Mouse (Mus musculus) CH12.LX (cell line): ENCODE data around the gene Exph5.

Experiments used
- BHLHE40 ChIP-seq: IDR thresholded peaks from 2 replicates; pipeline ENCODE4 v1.6.1; 2011; ENCODE audit warnings: mild to moderate bottlenecking, low read depth, low read length, improper control_type of control experiment
- CTCF ChIP-seq, 2 experiments: IDR thresholded peaks in 1 of 2; conservative IDR thresholded peaks in 1 of 2; 2 replicates each; pipeline ENCODE4 v1.5.1; 2011 to 2012; ENCODE audit warnings: low read depth in 2 of 2, low read length in 2 of 2, improper control_type of control experiment in 1 of 2, inconsistent platforms in 1 of 2, mild to moderate bottlenecking in 1 of 2, moderate library complexity in 1 of 2
- EP300 ChIP-seq: IDR thresholded peaks from 2 replicates; pipeline ENCODE4 v1.6.1; 2011; ENCODE audit warnings: low read length, improper control_type of control experiment
- JUN ChIP-seq: IDR thresholded peaks from 2 replicates; pipeline ENCODE4 v1.6.1; 2011; ENCODE audit warnings: low read depth, mild to moderate bottlenecking, low read length, improper control_type of control experiment, moderate library complexity; ENCODE audit not compliant: insufficient read depth
- MAX ChIP-seq: IDR thresholded peaks from 2 replicates; pipeline ENCODE4 v1.6.1; 2011; ENCODE audit warnings: low read length, improper control_type of control experiment
- MYC ChIP-seq: IDR thresholded peaks from 2 replicates; pipeline ENCODE4 v1.6.1; 2011; ENCODE audit warnings: low read depth, mild to moderate bottlenecking, improper control_type of control experiment, low read length
- NRF1 ChIP-seq: IDR thresholded peaks from 2 replicates; pipeline ENCODE4 v1.6.1; 2014; ENCODE audit warnings: low read depth, mild to moderate bottlenecking, inconsistent platforms, low read length, improper control_type of control experiment, moderate library complexity
- POLR2A ChIP-seq: IDR thresholded peaks from 2 replicates; pipeline ENCODE4 v1.6.1; 2011; ENCODE audit warnings: low read depth, mild to moderate bottlenecking, improper control_type of control experiment, low read length
- SIN3A ChIP-seq: IDR thresholded peaks from 2 replicates; pipeline ENCODE4 v1.6.1; 2012; ENCODE audit warnings: low read length, improper control_type of control experiment, inconsistent platforms
- TCF12 ChIP-seq: IDR thresholded peaks from 2 replicates; pipeline ENCODE4 v1.6.1; 2014; ENCODE audit warnings: low read depth, mild to moderate bottlenecking, inconsistent platforms, low read length, improper control_type of control experiment
- UBTF ChIP-seq: IDR thresholded peaks from 2 replicates; pipeline ENCODE4 v1.6.1; 2012; ENCODE audit warnings: low read depth, mild to moderate bottlenecking, inconsistent platforms, low read length, improper control_type of control experiment, moderate library complexity
- ZKSCAN1 ChIP-seq: IDR thresholded peaks from 2 replicates; pipeline ENCODE4 v1.6.1; 2012; ENCODE audit warnings: low read depth, inconsistent platforms, low read length, improper control_type of control experiment, borderline replicate concordance

- TF ChIP-seq NRF1 (no peak), JUN (no peak), CTCF (conservative IDR thresholded peaks at IDR 0.05 in 1 of 2, IDR thresholded peaks at IDR 0.05 in 1 of 2; ENCODE audit: low read depth in 2 of 2, low read length in 2 of 2) (no peak), ZKSCAN1 (no peak), POLR2A (no peak), MAX (no peak), UBTF (no peak), SIN3A (no peak), TCF12 (no peak), EP300 (no peak), BHLHE40 (no peak), MYC (no peak)
Measured at GRCm38 (mm10) chr9:53402291-53402711, 100.8 kb downstream of the Exph5 start, which contains the start of gene 4930550C14Rik.
